Mouse (Mus musculus): ENCODE data around the gene Fam71f1.
"Not testable (repeated sequence)": the region's sequence is repeated elsewhere in the genome, so short reads cannot be mapped to it uniquely, and the experiment has no call there.

Gene Fam71f1

DNA sequence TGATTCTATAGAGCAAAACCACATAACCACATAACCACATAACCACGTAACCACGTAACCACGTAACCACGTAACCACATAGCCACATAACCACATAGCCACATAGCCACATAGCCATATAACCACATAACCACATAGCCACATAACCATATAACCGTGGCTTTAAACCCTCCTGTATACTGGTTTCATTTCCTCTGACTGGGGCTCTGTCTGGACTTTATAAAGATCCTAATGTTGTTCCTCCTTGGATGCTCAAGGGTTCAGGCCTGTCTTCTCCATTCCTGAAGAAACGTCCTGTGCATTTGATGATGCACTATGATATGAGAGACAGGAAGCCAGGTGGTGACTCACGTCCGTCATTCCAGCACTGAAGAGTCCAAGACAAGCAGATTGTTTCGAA, 8.0 kb downstream of the Fam71f1 start:
- DNase-seq (ENCODE audit: low spot score): no peak

DNA sequence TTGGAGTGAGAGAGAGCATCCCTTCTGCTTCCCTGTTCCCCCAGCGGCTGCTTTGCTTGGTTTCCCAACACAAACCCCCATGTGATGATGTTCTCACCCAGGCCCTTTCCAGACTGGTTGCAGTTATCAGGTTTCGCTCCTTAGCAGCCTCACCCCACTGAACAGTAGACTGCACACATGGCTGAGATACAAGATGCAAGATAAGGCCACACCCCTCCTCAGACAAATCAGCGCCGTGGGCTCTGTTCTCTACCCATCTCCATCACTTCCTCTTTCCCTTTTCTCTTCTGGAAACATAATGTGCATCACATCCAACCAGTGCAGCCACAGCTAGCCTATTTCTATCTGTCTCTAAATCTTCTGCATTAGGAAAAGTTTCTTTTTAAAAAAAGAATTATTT, 10.6 kb downstream of the Fam71f1 start:
- no peak for DNase-seq (ENCODE audit: low spot score)

DNA sequence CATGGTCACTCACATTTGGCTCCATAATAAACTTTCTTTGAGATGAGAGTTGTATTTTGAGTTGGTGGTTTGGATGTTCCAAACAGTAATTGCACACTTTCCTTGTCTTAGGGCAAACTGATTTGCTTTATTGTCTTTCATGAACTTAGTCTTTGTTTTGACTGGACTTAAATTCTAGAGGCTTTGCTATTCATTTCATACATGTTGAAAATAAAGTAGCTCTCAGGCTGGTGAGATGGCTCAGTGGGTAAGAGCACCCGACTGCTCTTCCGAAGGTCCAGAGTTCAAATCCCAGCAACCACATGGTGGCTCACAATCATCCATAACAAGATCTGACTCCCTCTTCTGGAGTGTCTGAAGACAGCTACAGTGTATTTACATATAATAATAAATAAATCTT, 27.6 kb downstream of the Fam71f1 start:
- not testable (repeated sequence) for DNase-seq (ENCODE audit: low spot score)

DNA sequence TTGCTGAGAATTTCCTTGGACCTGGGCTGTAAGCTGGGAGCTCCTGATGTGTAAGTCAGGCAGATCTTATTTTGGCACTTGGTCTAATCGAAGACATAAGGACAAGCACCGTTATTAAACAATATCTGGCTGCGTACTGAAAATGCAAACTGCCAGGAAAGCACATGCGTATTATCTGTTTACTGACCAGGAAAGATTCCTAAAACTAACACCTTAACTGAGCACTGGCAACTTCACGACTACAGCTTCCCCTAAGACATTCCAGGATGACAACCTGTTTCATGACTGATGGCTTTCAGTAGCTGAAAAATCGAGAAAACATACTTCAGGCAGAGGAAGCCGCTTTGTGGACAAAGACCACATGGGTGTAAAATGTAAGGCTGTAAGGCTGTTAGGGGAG, 28.2 kb downstream of the Fam71f1 start:
- no peak for DNase-seq (ENCODE audit: low spot score)

DNA sequence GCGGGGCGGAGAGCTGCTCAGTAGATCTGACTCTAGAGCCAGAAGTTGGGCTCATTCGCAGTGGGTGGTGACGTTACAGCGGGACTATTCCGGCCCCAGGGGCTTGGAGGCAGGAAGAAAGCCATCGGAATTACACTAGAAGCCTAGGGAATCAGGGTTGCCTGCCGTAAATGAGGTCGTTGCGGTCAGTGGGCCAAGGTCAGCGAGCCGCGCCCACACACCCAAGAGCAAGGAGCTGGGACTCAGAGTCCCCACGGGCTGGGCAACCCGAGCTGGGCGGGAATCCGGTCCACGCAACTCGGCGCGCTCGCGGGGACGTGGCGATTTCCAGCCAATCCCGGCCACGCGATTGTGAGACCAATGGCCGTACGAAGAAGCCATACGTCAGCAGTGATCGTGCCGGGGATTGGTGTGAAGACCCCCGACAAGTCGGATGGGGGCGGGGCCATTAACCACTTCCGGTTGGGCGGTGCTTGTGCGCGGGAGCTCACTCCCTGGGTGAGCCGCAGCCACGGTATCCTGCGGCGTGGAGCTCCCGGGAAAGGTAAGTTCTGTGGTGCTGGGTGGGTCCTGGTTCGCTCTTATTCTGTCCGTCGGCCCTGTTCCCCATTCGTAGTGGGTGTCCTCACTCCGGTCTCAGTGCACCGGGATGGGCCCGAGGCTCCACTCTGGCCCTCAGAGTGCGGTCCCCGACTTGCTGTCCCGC, 28.9 kb downstream of the Fam71f1 start, which contains the start of gene Calu:
Calu (plus strand) TSS at position 405 of the 706 bp plus-strand sequence.
- DNase-seq (ENCODE audit: low spot score): peak; percentile 100

DNA sequence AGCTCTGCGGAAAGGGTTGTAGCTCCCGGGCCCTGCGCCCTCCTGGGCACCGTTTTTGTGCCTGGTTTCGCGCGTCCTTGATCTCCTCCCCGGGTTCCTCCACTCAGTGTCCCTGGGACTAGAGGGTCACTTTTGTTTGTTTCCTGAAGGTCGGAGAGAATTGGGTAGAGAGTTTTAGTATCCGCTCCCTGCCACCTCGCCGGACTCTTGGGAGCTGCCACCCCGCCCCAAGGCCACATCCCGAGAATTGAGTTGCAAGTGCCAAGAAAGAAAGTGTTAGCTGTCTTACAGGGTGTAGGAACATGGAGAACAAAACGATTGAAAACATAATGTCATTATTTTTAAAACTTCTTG, 29.4 kb downstream of the Fam71f1 start:
- DNase-seq (ENCODE audit: low spot score): no peak

DNA sequence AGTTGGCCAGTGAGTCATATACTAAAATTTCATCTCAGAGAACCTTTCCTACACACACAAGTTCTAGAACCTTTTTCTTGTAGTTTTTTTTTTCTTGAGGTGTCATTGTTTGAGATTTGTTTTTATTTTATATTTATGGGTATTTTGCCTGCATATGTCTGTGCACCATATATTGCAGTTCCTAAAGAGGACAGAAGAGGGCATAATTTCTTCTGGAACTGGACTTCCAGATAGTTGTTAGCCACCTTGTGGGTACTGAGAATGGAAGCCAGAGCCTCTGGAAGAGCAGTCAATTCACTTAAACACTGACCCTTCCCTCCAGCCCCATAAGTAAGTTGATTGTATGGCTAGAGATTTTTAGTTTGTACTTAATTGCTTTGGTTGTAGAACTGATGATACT, 32.7 kb downstream of the Fam71f1 start:
- DNase-seq (ENCODE audit: low spot score): peak; percentile 27

DNA sequence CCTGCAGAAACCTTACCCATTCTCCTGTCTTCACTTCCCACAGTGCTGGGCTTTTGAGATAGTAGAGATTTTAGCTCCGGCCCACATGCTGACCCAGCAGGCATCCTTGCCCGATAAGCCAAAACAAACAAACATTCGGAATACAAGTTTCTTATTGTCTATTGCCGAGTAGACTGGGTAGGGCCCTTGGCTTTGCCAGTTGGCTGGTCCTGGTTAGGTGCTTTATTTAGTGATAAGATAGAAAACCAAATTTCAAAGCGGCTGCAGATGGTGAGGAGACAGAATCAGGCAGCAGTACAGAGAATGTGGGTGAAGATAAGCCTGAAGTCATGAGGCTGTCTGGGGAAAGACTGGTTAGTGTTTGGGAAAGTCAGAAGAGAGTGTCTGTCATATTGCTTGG, 33.9 kb downstream of the Fam71f1 start:
- no peak for DNase-seq (ENCODE audit: low spot score)

DNA sequence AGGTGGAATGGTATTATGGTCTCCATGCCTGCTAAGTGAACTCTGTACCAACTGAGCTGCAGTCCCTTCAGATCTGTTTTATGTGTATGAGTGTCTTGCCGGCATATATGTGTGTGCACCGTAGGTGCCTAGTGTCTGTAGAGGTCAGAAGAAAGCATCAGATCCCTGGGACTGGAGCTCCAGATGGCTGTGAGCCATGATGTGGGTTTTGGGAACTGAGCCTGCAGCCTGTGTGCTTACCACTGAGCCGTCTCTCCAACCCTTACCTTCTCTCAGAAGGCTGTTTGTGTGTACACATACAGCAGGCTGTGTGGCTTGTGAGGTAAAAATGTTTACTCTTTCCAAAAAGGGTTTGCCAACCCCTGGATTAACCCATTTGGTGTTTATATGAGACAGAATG, 40.4 kb downstream of the Fam71f1 start:
- DNase-seq (ENCODE audit: low spot score): no peak

DNA sequence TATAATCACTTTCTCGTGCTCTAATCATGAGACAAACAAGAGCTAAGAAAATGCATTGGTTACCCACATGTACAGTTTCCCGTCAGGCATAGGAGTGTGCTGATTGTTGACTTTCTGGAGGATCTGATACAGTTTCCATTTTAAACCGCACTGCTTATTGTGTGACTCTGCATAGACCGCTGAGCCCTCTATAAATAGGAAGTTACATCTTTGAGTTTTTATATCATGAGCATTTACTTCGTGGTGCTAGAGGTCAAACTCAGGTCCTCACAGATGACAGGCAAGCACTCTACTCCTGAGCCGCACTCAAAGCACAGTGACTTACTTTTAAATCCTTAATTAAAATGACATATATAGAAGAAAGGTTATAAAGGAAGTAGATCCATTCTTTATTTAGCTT, 41.3 kb downstream of the Fam71f1 start:
- no peak for DNase-seq (ENCODE audit: low spot score)

DNA sequence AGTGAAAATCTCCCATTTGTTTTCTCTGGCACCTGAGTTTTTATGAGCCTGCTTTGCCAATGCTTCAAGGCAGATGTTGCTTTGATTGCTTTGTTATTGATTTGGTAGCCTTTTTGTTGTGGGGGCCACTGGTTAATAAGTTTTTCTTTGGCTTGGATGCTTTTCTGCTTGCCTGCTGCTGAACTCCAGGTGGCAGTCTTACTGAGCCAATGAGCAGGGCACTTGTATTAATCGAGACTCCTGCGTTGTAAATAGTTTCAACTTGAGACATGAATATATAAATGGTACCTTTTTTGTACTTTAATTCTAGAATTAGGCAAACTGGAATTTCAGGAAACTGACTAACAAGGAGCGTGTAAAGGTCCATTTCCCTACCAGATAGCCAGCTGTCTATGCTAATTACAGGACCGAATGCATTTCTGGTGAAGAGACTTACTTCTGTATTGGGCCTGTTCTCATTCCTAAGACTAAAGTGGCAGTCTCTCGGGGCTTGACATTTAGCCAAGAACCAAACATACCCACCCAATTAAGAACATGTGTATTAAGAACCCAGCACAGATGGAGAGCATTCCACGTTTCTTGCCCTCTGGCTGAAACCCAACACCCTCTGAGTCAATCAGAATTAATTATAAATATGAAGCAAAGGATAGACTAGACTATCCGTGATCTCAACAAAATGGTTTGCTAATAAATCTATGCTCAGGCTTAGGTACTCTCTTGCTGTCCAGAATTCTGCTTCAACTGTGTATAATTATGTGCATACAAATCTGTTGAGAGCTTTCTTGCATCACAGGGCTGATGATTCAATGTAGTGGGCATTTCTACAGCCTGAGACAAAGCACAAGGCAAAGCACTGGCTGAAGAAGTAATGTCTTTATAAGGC, 43.5 kb downstream of the Fam71f1 start:
- DNase-seq (ENCODE audit: low spot score): peak; percentile 33

DNA sequence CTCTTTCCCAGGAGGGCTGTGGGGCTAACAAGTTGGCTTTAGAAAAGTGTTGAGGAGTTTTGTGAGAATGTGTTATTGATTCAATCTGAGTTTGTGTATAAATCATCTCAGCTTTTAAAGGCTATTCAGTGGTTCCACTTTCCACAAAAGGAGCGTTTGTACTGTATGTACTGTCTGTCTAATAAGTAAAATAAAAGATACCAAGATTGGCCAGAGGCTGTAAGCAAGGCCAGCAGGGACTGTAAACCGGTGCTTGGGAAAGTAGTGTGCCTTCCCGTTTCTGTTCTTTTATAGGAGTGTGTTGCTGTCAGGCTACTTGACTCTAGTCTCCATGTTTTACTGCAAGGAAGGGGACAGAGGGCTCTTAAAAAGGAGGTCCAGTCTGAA, 44.2 kb downstream of the Fam71f1 start:
- DNase-seq (ENCODE audit: low spot score): no peak

DNA sequence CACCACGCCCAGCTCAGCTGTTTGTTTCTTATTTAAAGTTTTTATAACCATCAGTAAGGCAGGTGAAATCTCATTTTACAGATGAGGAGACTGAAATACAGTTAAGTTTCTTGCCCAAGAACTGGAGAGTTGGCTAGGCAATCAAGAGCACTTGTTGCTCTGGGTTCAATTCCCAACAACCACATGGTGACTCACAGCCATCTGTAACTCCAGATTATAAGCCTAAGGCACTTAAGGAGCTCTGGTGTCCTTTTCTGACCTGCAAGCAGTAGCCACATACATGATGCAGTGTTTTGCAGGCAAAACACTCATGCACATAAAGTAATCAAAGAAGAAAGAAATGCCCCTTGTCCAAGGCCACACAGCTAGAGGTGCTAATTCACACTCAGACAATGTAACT, 46.3 kb downstream of the Fam71f1 start:
- DNase-seq (ENCODE audit: low spot score): no peak

DNA sequence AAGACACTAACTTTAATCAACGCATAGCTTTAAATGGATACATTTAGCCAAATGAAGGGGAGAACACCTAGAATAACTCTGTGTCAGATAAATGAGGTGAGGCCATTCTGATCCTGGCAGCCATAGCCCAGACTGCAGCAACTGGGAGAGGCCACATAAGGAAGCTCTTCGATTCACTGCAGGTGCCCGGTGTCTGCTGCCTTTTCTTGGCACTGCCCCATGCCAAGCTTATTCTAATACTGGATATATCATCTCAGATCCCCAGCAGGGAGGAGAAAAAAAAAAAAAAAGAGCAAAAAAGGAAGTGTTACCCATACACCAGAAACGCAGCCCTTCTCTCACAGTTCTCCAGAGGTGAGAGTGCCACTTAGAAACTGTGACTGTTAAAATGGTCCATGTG, 58.4 kb downstream of the Fam71f1 start:
- DNase-seq (ENCODE audit: low spot score): no peak

DNA sequence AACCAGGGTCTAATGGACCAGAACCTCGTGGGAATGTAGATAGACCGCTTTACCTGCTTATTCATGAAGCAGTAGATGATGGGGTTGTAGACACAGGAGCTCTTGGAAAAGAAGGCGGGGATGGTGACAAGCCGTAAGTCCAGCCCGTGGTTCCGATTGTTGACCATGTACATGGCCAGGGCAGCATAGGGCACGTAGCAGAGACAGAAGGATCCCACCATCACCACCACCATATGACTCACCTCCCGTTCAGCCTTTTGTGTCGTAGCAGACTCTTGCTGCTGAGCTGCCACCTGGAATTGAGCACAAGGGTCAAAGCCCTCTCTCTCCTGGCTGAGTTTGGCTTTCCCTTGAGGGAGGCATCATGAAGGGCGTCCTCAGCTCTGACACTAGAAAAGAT, 59.7 kb downstream of the Fam71f1 start:
- DNase-seq (ENCODE audit: low spot score): no peak

DNA sequence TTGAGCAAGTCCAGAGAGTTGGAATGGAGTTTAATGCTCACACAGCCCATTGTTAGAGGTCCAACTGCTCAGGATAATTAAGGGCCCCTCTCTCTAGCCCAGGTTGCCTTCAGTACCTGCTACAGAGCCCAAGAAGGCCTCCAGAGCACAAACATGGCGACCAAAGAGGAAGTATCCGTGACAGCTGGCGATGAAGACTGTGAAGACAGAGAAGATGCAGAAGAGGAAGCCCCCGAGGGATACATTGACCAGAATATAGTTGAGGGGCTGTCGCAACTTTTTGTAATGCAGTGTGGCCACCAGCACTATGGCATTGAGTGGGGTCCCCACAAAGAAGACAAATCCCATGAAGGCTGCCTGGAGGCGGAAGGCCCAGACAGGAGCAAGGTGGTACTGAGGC, 61.0 kb downstream of the Fam71f1 start:
- no peak for DNase-seq (ENCODE audit: low spot score)

DNA sequence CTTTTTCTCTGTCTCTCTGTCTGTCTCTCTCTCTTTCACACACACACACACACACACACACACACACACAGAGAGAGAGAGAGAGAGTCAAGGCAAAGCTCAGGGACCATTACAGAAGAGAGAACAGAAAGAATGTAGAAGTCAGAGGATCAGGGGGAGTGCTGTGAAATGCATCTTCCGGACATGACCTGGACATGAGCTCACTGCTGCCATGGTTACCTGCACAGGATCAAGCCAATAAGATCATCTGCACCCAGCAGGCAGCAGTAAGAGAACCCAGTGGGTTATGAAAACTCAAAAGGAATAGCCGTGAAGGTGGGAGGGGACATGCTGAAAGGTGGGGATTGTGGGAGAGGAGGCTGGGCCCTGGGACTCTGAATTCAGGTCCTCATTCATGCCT, 63.5 kb downstream of the Fam71f1 start:
- DNase-seq (ENCODE audit: low spot score): no peak
